In the genomic region with DNA sequence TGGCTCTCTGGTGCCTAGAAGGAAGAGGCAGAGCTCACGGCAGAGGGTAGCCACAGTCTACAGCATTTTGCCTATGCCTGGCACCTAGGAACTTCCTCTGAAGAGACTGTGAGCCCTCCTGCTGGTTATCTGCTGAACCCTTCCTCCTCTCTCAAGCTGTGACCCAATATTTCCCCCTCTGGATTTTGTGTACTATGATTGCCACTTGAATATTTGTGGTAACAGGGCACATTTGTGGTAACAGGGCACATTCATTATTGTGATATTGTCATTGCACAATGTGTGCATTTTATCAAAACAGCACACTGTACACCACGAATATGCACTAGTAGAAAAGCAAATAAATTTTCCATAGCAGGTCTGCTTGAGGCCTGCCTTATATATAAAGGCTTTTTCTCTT, we compare ENCODE assay signal across 12 mouse cellular contexts.
A peak's percentile ranks its signal among the peaks of the same experiment; 100 is the strongest.
DNase-seq lines count a peak whose midpoint lies in the region; ATAC-seq and TF ChIP-seq lines count a peak whose summit lies in the region.
"Had no signal": no experiment of that assay in that cellular context is flagged by ENCODE, and none has a peak within 500 bp of the region (broad histone marks: within the 10 kb centered on the region; RNA-seq: fewer than 3 reads in every experiment).

No protein-coding gene starts in this region.

- no peak for TF ChIP-seq EP300 in liver, postnatal 0 days (IDR thresholded peaks at IDR 0.05; ENCODE audit: low read depth)

- TF ChIP-seq CTCF in liver, postnatal 0 days (IDR thresholded peaks at IDR 0.05; ENCODE audit: low read depth): no peak

- no peaks in the 10 kb centered on the region for H3K9me3 ChIP-seq in heart, embryonic 11.5 days (replicated peaks; ENCODE audit: control insufficient read depth, low read length)
- H3K9me3 ChIP-seq in liver, embryonic 13.5 days (replicated peaks): no peaks in the 10 kb centered on the region
- no peaks in the 10 kb centered on the region for H3K9me3 ChIP-seq in liver, postnatal 0 days (ENCODE audit: low read length)
- H3K9me3 ChIP-seq in hindbrain, embryonic 15.5 days: no peaks in the 10 kb centered on the region

- WGBS in heart, embryonic 11.5 days (ENCODE audit: insufficient replicate concordance): 53% methylated on average over 2 of the region's 2 CpGs
- 39% methylated on average over 2 of the region's 2 CpGs for WGBS in liver, embryonic 13.5 days (ENCODE audit: insufficient replicate concordance)
- WGBS in liver, postnatal 0 days (ENCODE audit: insufficient replicate concordance): 36% methylated on average over 2 of the region's 2 CpGs
- WGBS in hindbrain, embryonic 15.5 days: 46% methylated on average over 2 of the region's 2 CpGs

- no peaks in the 10 kb centered on the region for H3K36me3 ChIP-seq in heart, embryonic 11.5 days (ENCODE audit: control insufficient read depth, insufficient read depth, low read length)
- no peaks in the 10 kb centered on the region for H3K36me3 ChIP-seq in liver, embryonic 13.5 days
- no peaks in the 10 kb centered on the region for H3K36me3 ChIP-seq in liver, postnatal 0 days (replicated peaks; ENCODE audit: insufficient read depth, low read length)
- no peaks in the 10 kb centered on the region for H3K36me3 ChIP-seq in hindbrain, embryonic 15.5 days

- H3K27ac ChIP-seq in heart, embryonic 11.5 days (ENCODE audit: low read depth, low read length): peak overlapping the region; percentile 83
- H3K27ac ChIP-seq in liver, embryonic 13.5 days: peak overlapping the region; percentile 25; the same call in 1 of the 2 replicates
- H3K27ac ChIP-seq in liver, postnatal 0 days (ENCODE audit: low read depth): no peak overlapping the region
- H3K27ac ChIP-seq in hindbrain, embryonic 15.5 days (replicated peaks): 0 out of 2 replicates have a peak overlapping the region, but pooled peaks have one; percentile 5

- intact Hi-C loops in left cerebral cortex, postnatal 14 days (cut with DNase I): no loop called here

- H3K9ac ChIP-seq in heart, embryonic 11.5 days (ENCODE audit: low read depth, low read length): no peak overlapping the region
- peak overlapping the region; percentile 23; the same call in 1 of the 2 replicates for H3K9ac ChIP-seq in liver, embryonic 13.5 days
- no peak overlapping the region for H3K9ac ChIP-seq in liver, postnatal 0 days (replicated peaks)
- no peak overlapping the region for H3K9ac ChIP-seq in hindbrain, embryonic 15.5 days

- no peak for ATAC-seq in heart, embryonic 11.5 days (replicated peaks; ENCODE audit: insufficient number of reproducible peaks, low FRiP score, low TSS enrichment)
- no peak for ATAC-seq in liver, embryonic 13.5 days (ENCODE audit: low read depth)
- ATAC-seq in liver, postnatal 0 days: no peak
- ATAC-seq in hindbrain, embryonic 15.5 days (ENCODE audit: low FRiP score, low read depth): no peak
- ATAC-seq: CD4-positive, CD25-positive, alpha-beta regulatory T cell, adult 4 months; intestine, postnatal 0 days had no signal

- H3K4me2 ChIP-seq in heart, embryonic 11.5 days: no peak overlapping the region
- no peak overlapping the region for H3K4me2 ChIP-seq in liver, embryonic 13.5 days
- H3K4me2 ChIP-seq in liver, postnatal 0 days (ENCODE audit: low read depth, low read length): no peak overlapping the region
- H3K4me2 ChIP-seq in hindbrain, embryonic 15.5 days: no peak overlapping the region

- no peak overlapping the region for H3K4me3 ChIP-seq in heart, embryonic 11.5 days (ENCODE audit: low read depth, low read length)
- no peak overlapping the region for H3K4me3 ChIP-seq in liver, embryonic 13.5 days (replicated peaks)
- H3K4me3 ChIP-seq in liver, postnatal 0 days (ENCODE audit: low read depth, low read length): no peak overlapping the region
- H3K4me3 ChIP-seq in hindbrain, embryonic 15.5 days: no peak overlapping the region

- DNase-seq in heart, adult 18-20 months: no peak
- DNase-seq in liver, embryonic 13.5 days: no peak
- no peak for DNase-seq in liver, postnatal 0 days
- DNase-seq in Muller cell, postnatal 12 days (ENCODE audit: inconsistent ontology term): peak; percentile 89
- no peak for DNase-seq in left cerebral cortex, postnatal 14 days (ENCODE audit: low spot score in 2 of 2)
- DNase-seq: adrenal gland, adult 2 months; cerebellum, adult 9-10 months; right cerebral cortex, postnatal 25 days had no signal

- peaks cover 60% of the 10 kb centered on the region for H3K4me1 ChIP-seq in heart, embryonic 11.5 days (ENCODE audit: control insufficient read depth, insufficient read depth, low read length)
- H3K4me1 ChIP-seq in liver, embryonic 13.5 days (replicated peaks): peaks cover 42% of the 10 kb centered on the region
- peaks cover 7% of the 10 kb centered on the region for H3K4me1 ChIP-seq in liver, postnatal 0 days (ENCODE audit: insufficient read depth)
- H3K4me1 ChIP-seq in hindbrain, embryonic 15.5 days (replicated peaks): peaks cover 72% of the 10 kb centered on the region

- H3K27me3 ChIP-seq in heart, embryonic 11.5 days (ENCODE audit: control insufficient read depth, insufficient read depth, low read length): no peaks in the 10 kb centered on the region
- 0 out of 2 replicates have a peak, but pooled peaks cover 5% of the 10 kb centered on the region for H3K27me3 ChIP-seq in liver, embryonic 13.5 days
- H3K27me3 ChIP-seq in liver, postnatal 0 days (ENCODE audit: insufficient read depth, low read length): no peaks in the 10 kb centered on the region
- H3K27me3 ChIP-seq in hindbrain, embryonic 15.5 days: no peaks in the 10 kb centered on the region
